Mouse (Mus musculus) limb, embryonic 11.5 days (tissue): ENCODE measurements around the gene Scg3. TPM values are rescaled to one million over a fixed set of nuclear protein-coding genes. Genes with fewer than 3 reads are reported as not detected.

ENCODE experiments used
- ATAC-seq: fragments of 200-750 bp; cut with Nextera tagmentation; 2 replicates; pipeline ENCODE4 v1.8.0; 2017; ENCODE audit warnings: low read depth; ENCODE audit not compliant: insufficient number of reproducible peaks, low FRiP score, low TSS enrichment
- DNase-seq: peaks from one replicate; pipeline ENCODE4 v3.0.0-alpha.2; 2015; ENCODE audit warnings: low spot score
- H3K27ac ChIP-seq: fragments of 300-500 bp; sonication (generic); replicated peaks from 2 replicates; pipeline ENCODE4 v1.5.1; 2014; ENCODE audit warnings: low read depth, mild to moderate bottlenecking, low read length
- H3K27me3 ChIP-seq: fragments of 300-500 bp; sonication (generic); 2 replicates; pipeline ENCODE4 v1.6.1; 2014; ENCODE audit warnings: mild to moderate bottlenecking, low read length, mixed read lengths; ENCODE audit not compliant: control insufficient read depth, insufficient read depth
- H3K36me3 ChIP-seq: fragments of 300-500 bp; sonication (generic); 2 replicates; pipeline ENCODE4 v1.6.1; 2014; ENCODE audit warnings: mild to moderate bottlenecking, low read length, moderate library complexity, mixed read lengths; ENCODE audit not compliant: control insufficient read depth, insufficient read depth
- H3K4me1 ChIP-seq: fragments of 300-500 bp; sonication (generic); 2 replicates; pipeline ENCODE4 v1.6.1; 2014; ENCODE audit warnings: low read length, mixed read lengths; ENCODE audit not compliant: control insufficient read depth, insufficient read depth
- H3K4me2 ChIP-seq: fragments of 300-500 bp; sonication (generic); 2 replicates; pipeline ENCODE4 v1.6.1; 2014; ENCODE audit warnings: low read depth, mild to moderate bottlenecking, moderate library complexity; ENCODE audit not compliant: severe bottlenecking
- H3K4me3 ChIP-seq: fragments of 300-500 bp; sonication (generic); 2 replicates; pipeline ENCODE4 v1.5.1; 2014; ENCODE audit warnings: low read depth, low read length
- H3K9ac ChIP-seq: fragments of 300-500 bp; sonication (generic); 2 replicates; pipeline ENCODE4 v1.6.1; 2014; ENCODE audit warnings: mild to moderate bottlenecking, low read length
- H3K9me3 ChIP-seq: fragments of 300-500 bp; sonication (generic); 2 replicates; pipeline ENCODE4 v1.6.1; 2016; ENCODE audit warnings: low read length; ENCODE audit not compliant: control insufficient read depth
- WGBS: fragments of 180-500 bp; shearing (Covaris S2); extraction: QIAGEN DNeasy Blood & Tissue Kit; methylation state at CpG from one replicate; pipeline ENCODE4 v1.1.7; 2014; 5-methylcytosine and 5-hydroxymethylcytosine counted together
- polyA plus RNA-seq: library from polyadenylated mRNA; unstranded; fragments of >200 nt; fragmentation: Nextera tagmentation; extraction: Ambion mirVana; gene quantifications from 2 replicates; pipeline ENCODE4 v1.2.1, GENCODE M21; 2014

Gene Scg3
- polyA plus RNA-seq: 0.24 TPM in 2 replicates

DNA sequence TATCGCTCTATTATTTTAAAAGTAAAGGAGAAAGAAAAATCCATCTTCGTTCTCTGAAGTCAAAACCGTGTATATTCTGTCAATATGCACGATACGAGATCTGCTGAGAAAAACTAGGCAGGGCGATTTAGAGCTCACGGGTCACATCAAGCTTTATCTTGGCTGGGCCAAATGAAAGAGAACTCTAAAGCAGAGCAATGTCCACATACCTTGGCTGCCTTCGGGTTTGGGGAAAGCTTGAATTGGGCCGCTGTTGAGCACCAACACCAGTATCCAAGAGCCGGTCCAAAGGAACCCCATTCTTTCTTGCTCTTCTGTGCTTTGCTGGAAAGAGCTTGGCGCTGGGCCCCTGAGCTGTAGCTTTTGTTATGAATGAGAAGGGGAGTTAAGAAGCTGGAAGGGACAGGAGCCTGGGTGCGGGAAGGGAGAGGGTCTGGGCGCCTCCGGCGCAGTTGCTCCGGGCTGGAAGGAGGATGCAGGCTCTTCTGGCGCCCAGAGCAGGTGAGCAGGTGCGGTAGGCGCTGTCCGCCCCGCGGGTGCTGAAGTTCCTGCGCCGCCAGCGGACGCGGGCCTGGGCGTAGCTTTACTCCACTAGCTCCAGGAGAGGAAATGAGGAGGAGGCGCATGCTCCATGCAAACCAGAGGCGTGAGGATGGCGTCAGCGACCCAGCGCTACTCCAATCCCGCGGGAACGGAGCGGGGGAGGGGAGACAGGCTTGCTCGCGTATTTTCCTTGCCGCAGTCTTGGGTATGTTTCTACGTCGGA lies at the start of gene Scg3:
Scg3 (minus strand) TSS at position 631 of the 766 bp plus-strand sequence.
- H3K9me3 ChIP-seq: no peaks in the 10 kb centered on the region
- peak within 1 kb of the TSS; percentile 7; the same call in 1 of the 2 replicates for H3K9ac ChIP-seq
- ATAC-seq (peak; percentile 91), DNase-seq (peak; percentile 93)
- WGBS: 10% methylated on average over 42 of the region's 42 CpGs
- no peaks in the 10 kb centered on the region for H3K36me3 ChIP-seq
- peak within 1 kb of the TSS; percentile 40 for H3K4me2 ChIP-seq
- no peak within 1 kb of the TSS for H3K4me3 ChIP-seq
- peaks cover 3% of the 10 kb centered on the region for H3K4me1 ChIP-seq
- H3K27ac ChIP-seq: no peak within 1 kb of the TSS
- no peaks in the 10 kb centered on the region for H3K27me3 ChIP-seq

GRCm38 (mm10) chr9:75719952-75720687 lies 36.3 kb upstream of the Scg3 start:
- Histone ChIP-seq H3K4me2 (no peak overlapping the region), H3K4me1 (no peaks in the 10 kb centered on the region), H3K9ac (no peak overlapping the region), H3K27ac (no peak overlapping the region), H3K36me3 (no peaks in the 10 kb centered on the region), H3K27me3 (no peaks in the 10 kb centered on the region), H3K4me3 (no peak overlapping the region), H3K9me3 (no peaks in the 10 kb centered on the region)
- peak; percentile 86 for DNase-seq
- peak; percentile 65; the same call in 1 of the 2 replicates for ATAC-seq
- WGBS: 35% methylated on average over 11 of the region's 11 CpGs

GRCm38 (mm10) chr9:75719481-75719880 lies 35.6 kb upstream of the Scg3 start:
- Histone ChIP-seq H3K9me3 (no peaks in the 10 kb centered on the region), H3K4me3 (no peak overlapping the region), H3K27me3 (no peaks in the 10 kb centered on the region), H3K4me1 (no peaks in the 10 kb centered on the region), H3K9ac (no peak overlapping the region), H3K27ac (no peak overlapping the region), H3K4me2 (no peak overlapping the region), H3K36me3 (no peaks in the 10 kb centered on the region)
- ATAC-seq: no peak
- WGBS: 51% methylated on average over 3 of the region's 3 CpGs
- DNase-seq: no peak

DNA sequence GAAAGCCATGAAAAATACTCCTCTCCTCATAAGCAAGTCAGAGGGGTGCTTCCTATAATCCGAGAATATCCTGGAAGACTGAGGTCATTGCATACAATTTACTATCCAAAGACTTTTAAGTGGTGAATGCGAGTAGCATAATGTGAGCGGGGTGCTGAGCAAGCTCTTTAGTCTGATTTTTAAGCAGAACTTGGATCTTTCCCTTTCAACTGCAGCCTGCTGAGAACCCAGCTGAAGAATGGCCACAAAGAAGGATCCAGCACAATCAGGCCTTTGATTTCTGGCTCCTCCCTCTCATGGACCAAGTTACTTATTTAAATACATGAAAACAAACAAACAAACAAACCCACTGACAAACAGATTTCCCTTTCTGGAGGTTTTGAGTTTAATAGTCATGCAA lies 916 bp upstream of the Scg3 start:
- 79% methylated on average over 3 of the region's 3 CpGs for WGBS
- Histone ChIP-seq H3K9ac (no peak overlapping the region), H3K9me3 (no peaks in the 10 kb centered on the region), H3K36me3 (no peaks in the 10 kb centered on the region), H3K4me1 (peaks cover 3% of the 10 kb centered on the region), H3K4me3 (no peak overlapping the region), H3K4me2 (no peak overlapping the region), H3K27me3 (no peaks in the 10 kb centered on the region), H3K27ac (no peak overlapping the region)
- DNase-seq (no peak), ATAC-seq (no peak)

DNA sequence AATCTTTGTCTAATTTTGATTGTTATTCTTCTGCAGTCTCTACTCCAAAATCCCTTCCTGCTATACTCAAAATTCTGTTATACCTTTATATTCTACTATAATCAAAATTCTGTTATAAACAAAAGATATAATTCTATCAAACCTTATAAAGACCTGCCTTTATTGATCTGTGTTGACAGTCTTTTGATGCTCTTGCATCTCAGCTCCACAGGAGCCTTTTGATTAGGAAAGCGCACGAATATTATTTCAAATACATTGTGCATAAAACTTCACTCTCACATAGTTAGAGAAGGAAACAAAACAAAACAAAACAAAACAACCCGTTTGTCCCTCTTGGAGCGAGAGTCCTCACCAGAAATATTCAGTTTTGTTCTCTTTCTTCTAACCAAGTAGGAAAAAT lies 436 bp upstream of the Scg3 start:
- Histone ChIP-seq H3K4me3 (no peak overlapping the region), H3K36me3 (no peaks in the 10 kb centered on the region), H3K27ac (no peak overlapping the region), H3K9me3 (no peaks in the 10 kb centered on the region), H3K27me3 (no peaks in the 10 kb centered on the region), H3K9ac (no peak overlapping the region), H3K4me1 (peaks cover 3% of the 10 kb centered on the region), H3K4me2 (peak overlapping the region; percentile 40)
- 77% methylated on average over 4 of the region's 4 CpGs for WGBS
- DNase-seq (no peak), ATAC-seq (no peak)

DNA sequence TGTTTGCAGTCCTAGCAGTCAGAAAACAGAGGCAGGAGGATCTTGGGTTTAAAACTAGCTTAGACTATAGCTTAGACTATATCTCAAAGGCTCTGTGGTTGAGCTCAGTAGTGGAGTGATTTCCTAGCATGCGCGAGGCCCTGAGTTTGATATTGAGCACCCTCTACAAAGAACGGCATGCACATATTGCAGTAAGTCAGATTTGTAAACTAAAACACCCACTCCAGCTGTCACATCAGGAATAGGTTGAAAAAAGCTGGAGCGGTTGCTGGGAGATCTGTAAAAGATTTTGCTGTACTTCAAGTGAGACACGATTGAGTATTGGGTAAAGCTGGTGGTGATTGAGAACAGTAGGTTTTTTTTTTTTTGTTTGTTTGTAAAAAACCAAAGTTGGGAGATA lies 3.2 kb downstream of the Scg3 start:
- no peak for DNase-seq
- no peak for ATAC-seq
- no peaks in the 10 kb centered on the region for H3K27me3 ChIP-seq
- no peak overlapping the region for H3K4me3 ChIP-seq
- no peak overlapping the region for H3K4me2 ChIP-seq
- H3K9ac ChIP-seq: no peak overlapping the region
- H3K4me1 ChIP-seq: peaks cover 3% of the 10 kb centered on the region
- no peak overlapping the region for H3K27ac ChIP-seq
- H3K9me3 ChIP-seq: no peaks in the 10 kb centered on the region
- no peaks in the 10 kb centered on the region for H3K36me3 ChIP-seq
- WGBS: 91% methylated on average over 5 of the region's 5 CpGs

GRCm38 (mm10) chr9:75679629-75680028 lies 4.2 kb downstream of the Scg3 start:
- no peak overlapping the region for H3K9ac ChIP-seq

GRCm38 (mm10) chr9:75678341-75678740 lies 5.5 kb downstream of the Scg3 start:
- no peak overlapping the region for H3K4me2 ChIP-seq
- no peaks in the 10 kb centered on the region for H3K36me3 ChIP-seq
- H3K27me3 ChIP-seq: no peaks in the 10 kb centered on the region
- no peaks in the 10 kb centered on the region for H3K4me1 ChIP-seq
- no peak for DNase-seq
- WGBS: 82% methylated on average over 7 of the region's 7 CpGs
- no peak overlapping the region for H3K27ac ChIP-seq
- H3K4me3 ChIP-seq: no peak overlapping the region
- H3K9ac ChIP-seq: no peak overlapping the region
- H3K9me3 ChIP-seq: no peaks in the 10 kb centered on the region
- no peak for ATAC-seq

More at GRCm38 (mm10) chr9:75679629-75680028, 4.2 kb downstream of the Scg3 start:
- Histone ChIP-seq H3K27me3 (no peaks in the 10 kb centered on the region), H3K4me3 (no peak overlapping the region), H3K9me3 (no peaks in the 10 kb centered on the region), H3K27ac (no peak overlapping the region), H3K36me3 (no peaks in the 10 kb centered on the region), H3K4me1 (peaks cover 3% of the 10 kb centered on the region), H3K4me2 (no peak overlapping the region)
- DNase-seq (no peak), ATAC-seq (no peak)
- WGBS: 79% methylated on average over 4 of the region's 4 CpGs
